Mouse (Mus musculus) T-helper 1 cell (primary cell): Measurements from ENCODE around the gene Ap5z1.

Experiments
- in situ Hi-C: fragments of 300-600 bp; cut with MboI, MseI; formaldehyde crosslinking; loops from one replicate; pipeline ENCODE4 v1.15.1; 2025; ENCODE audit warnings: high pct_unique_total_duplicates

The Ap5z1 gene

GRCm38 (mm10) chr5:142463461-142464454 is at the start of gene Ap5z1:
Gene Ap5z1 (plus strand): TSS chr5:142463944.
- in situ Hi-C loops, result no loop called here

- in situ Hi-C loops, result no loop called here
Observed at GRCm38 (mm10) chr5:142415401-142415800, 48.3 kb upstream of the Ap5z1 start.

- in situ Hi-C loops, result no loop called here
Observed at GRCm38 (mm10) chr5:142416070-142416775, 47.5 kb upstream of the Ap5z1 start.

GRCm38 (mm10) chr5:142417104-142417503 is 46.6 kb upstream of the Ap5z1 start:
- in situ Hi-C loops, result no loop called here

- in situ Hi-C loops, result no loop called here
Observed at GRCm38 (mm10) chr5:142417876-142418275, 45.9 kb upstream of the Ap5z1 start.

- in situ Hi-C loops, result no loop called here
Observed at GRCm38 (mm10) chr5:142418419-142418818, 45.3 kb upstream of the Ap5z1 start.

GRCm38 (mm10) chr5:142420317-142420716 is 43.4 kb upstream of the Ap5z1 start:
- in situ Hi-C loops, result no loop called here

- in situ Hi-C loops, result no loop called here
Observed at GRCm38 (mm10) chr5:142420920-142421319, 42.8 kb upstream of the Ap5z1 start.

- in situ Hi-C loops, result no loop called here
Observed at GRCm38 (mm10) chr5:142421886-142422285, 41.9 kb upstream of the Ap5z1 start.

- in situ Hi-C loops, result no loop called here
Observed at GRCm38 (mm10) chr5:142423141-142423540, 40.6 kb upstream of the Ap5z1 start.

GRCm38 (mm10) chr5:142423701-142424100 is 40.0 kb upstream of the Ap5z1 start:
- in situ Hi-C loops, result no loop called here

GRCm38 (mm10) chr5:142424627-142425349 is 39.0 kb upstream of the Ap5z1 start:
- in situ Hi-C loops, result no loop called here

GRCm38 (mm10) chr5:142426476-142426875 is 37.3 kb upstream of the Ap5z1 start:
- in situ Hi-C loops, result no loop called here

- in situ Hi-C loops, result no loop called here
Observed at GRCm38 (mm10) chr5:142427876-142428275, 35.9 kb upstream of the Ap5z1 start.

- in situ Hi-C loops, result no loop called here
Observed at GRCm38 (mm10) chr5:142428691-142429090, 35.1 kb upstream of the Ap5z1 start.

GRCm38 (mm10) chr5:142431029-142431428 is 32.7 kb upstream of the Ap5z1 start:
- in situ Hi-C loops, result no loop called here

GRCm38 (mm10) chr5:142431811-142432434 is 31.8 kb upstream of the Ap5z1 start:
- in situ Hi-C loops, result no loop called here

- in situ Hi-C loops, result no loop called here
Observed at GRCm38 (mm10) chr5:142432695-142433094, 31.0 kb upstream of the Ap5z1 start.

GRCm38 (mm10) chr5:142434052-142434451 is 29.7 kb upstream of the Ap5z1 start:
- in situ Hi-C loops, result no loop called here

- in situ Hi-C loops, result no loop called here
Observed at GRCm38 (mm10) chr5:142435736-142436135, 28.0 kb upstream of the Ap5z1 start.

- in situ Hi-C loops, result no loop called here
Observed at GRCm38 (mm10) chr5:142438380-142438938, 25.3 kb upstream of the Ap5z1 start.
